Mouse (Mus musculus) lung, embryonic 16.5 days (tissue): ENCODE measurements around the gene Rbm28. TPM values are rescaled to one million over a fixed set of nuclear protein-coding genes. Genes with fewer than 3 reads are reported as not detected.

ENCODE experiments used
- ATAC-seq: fragments of 200-750 bp; cut with Nextera tagmentation; 2 replicates; pipeline ENCODE4 v1.8.0; 2017; ENCODE audit warnings: low read depth, mild to moderate bottlenecking, moderate library complexity
- H3K27ac ChIP-seq: fragments of 300-500 bp; sonication (generic); 2 replicates; pipeline ENCODE4 v1.5.1; 2014; ENCODE audit warnings: mild to moderate bottlenecking, control low read depth, low read length
- H3K27me3 ChIP-seq: fragments of 300-500 bp; sonication (generic); 2 replicates; pipeline ENCODE4 v1.6.1; 2014; ENCODE audit warnings: low read depth, low read length, mixed read lengths; ENCODE audit not compliant: control insufficient read depth, insufficient read depth
- H3K36me3 ChIP-seq: fragments of 300-500 bp; sonication (generic); 2 replicates; pipeline ENCODE4 v1.6.1; 2014; ENCODE audit warnings: low read length; ENCODE audit not compliant: control insufficient read depth, insufficient read depth
- H3K4me1 ChIP-seq: fragments of 300-500 bp; sonication (generic); replicated peaks from 2 replicates; pipeline ENCODE4 v1.6.1; 2014; ENCODE audit warnings: low read length, mixed read lengths; ENCODE audit not compliant: control insufficient read depth, insufficient read depth
- H3K4me2 ChIP-seq: fragments of 300-500 bp; sonication (generic); 2 replicates; pipeline ENCODE4 v1.6.1; 2014; ENCODE audit warnings: low read depth, low read length, control low read depth
- H3K4me3 ChIP-seq: fragments of 300-500 bp; sonication (generic); 2 replicates; pipeline ENCODE4 v1.5.1; 2014; ENCODE audit warnings: mild to moderate bottlenecking, low read length, control low read depth
- H3K9ac ChIP-seq: fragments of 300-500 bp; sonication (generic); 2 replicates; pipeline ENCODE4 v1.6.1; 2014; ENCODE audit warnings: low read length, control low read depth
- H3K9me3 ChIP-seq: fragments of 300-500 bp; sonication (generic); 2 replicates; pipeline ENCODE4 v1.6.1; 2016; ENCODE audit warnings: low read length; ENCODE audit not compliant: control insufficient read depth
- WGBS: fragments of 180-500 bp; shearing (Covaris S2); extraction: QIAGEN DNeasy Blood & Tissue Kit; methylation state at CpG from one replicate; pipeline ENCODE4 v1.1.7; 2014; 5-methylcytosine and 5-hydroxymethylcytosine counted together
- polyA plus RNA-seq: library from polyadenylated mRNA; unstranded; fragments of >200 nt; fragmentation: Nextera tagmentation; extraction: Ambion mirVana; gene quantifications from 2 replicates; pipeline ENCODE4 v1.2.1, GENCODE M21; 2015

Gene Rbm28
- polyA plus RNA-seq, 1 experiment from 2014 or later, result 32.9 TPM

- peaks cover 35% of the 10 kb centered on the region for H3K36me3 ChIP-seq
- no peak overlapping the region for H3K9ac ChIP-seq
- no peak overlapping the region for H3K27ac ChIP-seq
- no peak overlapping the region for H3K4me2 ChIP-seq
- H3K27me3 ChIP-seq, result no peaks in the 10 kb centered on the region
- H3K4me1 ChIP-seq, result no peaks in the 10 kb centered on the region
- WGBS, result 90% methylated on average over 9 of the region's 9 CpGs
- no peaks in the 10 kb centered on the region for H3K9me3 ChIP-seq
- ATAC-seq, result no peak
- H3K4me3 ChIP-seq, result no peak overlapping the region
These were observed 31.7 kb downstream of the Rbm28 start for GRCm38 (mm10) chr6:29133100-29133499.

- peaks cover 32% of the 10 kb centered on the region for H3K36me3 ChIP-seq
- WGBS, result 91% methylated on average over 7 of the region's 7 CpGs
- H3K9me3 ChIP-seq, result no peaks in the 10 kb centered on the region
- H3K9ac ChIP-seq, result no peak overlapping the region
- H3K4me3 ChIP-seq, result no peak overlapping the region
- no peak for ATAC-seq
- H3K4me1 ChIP-seq, result no peaks in the 10 kb centered on the region
- H3K27me3 ChIP-seq, result no peaks in the 10 kb centered on the region
- H3K4me2 ChIP-seq, result no peak overlapping the region
- H3K27ac ChIP-seq, result no peak overlapping the region
These were observed 37.9 kb downstream of the Rbm28 start for GRCm38 (mm10) chr6:29126878-29127426.

GRCm38 (mm10) chr6:29119990-29120389, 44.8 kb downstream of the Rbm28 start:
- no peak for ATAC-seq
- 82% methylated on average over 13 of the region's 13 CpGs for WGBS

GRCm38 (mm10) chr6:29118963-29119362, 45.8 kb downstream of the Rbm28 start:
- peaks cover 5% of the 10 kb centered on the region; the same call in 1 of the 2 replicates for H3K4me1 ChIP-seq
- ATAC-seq, result no peak
- 64% methylated on average over 4 of the region's 4 CpGs for WGBS

More at GRCm38 (mm10) chr6:29119990-29120389, 44.8 kb downstream of the Rbm28 start:
- no peak overlapping the region for H3K27ac ChIP-seq
- peaks cover 6% of the 10 kb centered on the region; the same call in 1 of the 2 replicates for H3K36me3 ChIP-seq
- H3K9me3 ChIP-seq, result no peaks in the 10 kb centered on the region
- no peak overlapping the region for H3K9ac ChIP-seq
- no peak overlapping the region for H3K4me2 ChIP-seq
- H3K27me3 ChIP-seq, result no peaks in the 10 kb centered on the region
- no peak overlapping the region for H3K4me3 ChIP-seq
- peaks cover 5% of the 10 kb centered on the region; the same call in 1 of the 2 replicates for H3K4me1 ChIP-seq

GRCm38 (mm10) chr6:29118231-29118630, 46.6 kb downstream of the Rbm28 start:
- no peak overlapping the region for H3K4me3 ChIP-seq
- no peaks in the 10 kb centered on the region for H3K27me3 ChIP-seq
- peaks cover 5% of the 10 kb centered on the region; the same call in 1 of the 2 replicates for H3K4me1 ChIP-seq
- no peak overlapping the region for H3K27ac ChIP-seq
- H3K9ac ChIP-seq, result no peak overlapping the region
- no peak for ATAC-seq
- H3K9me3 ChIP-seq, result no peaks in the 10 kb centered on the region
- no peak overlapping the region for H3K4me2 ChIP-seq
- H3K36me3 ChIP-seq, result no peaks in the 10 kb centered on the region

More at GRCm38 (mm10) chr6:29118963-29119362, 45.8 kb downstream of the Rbm28 start:
- Histone ChIP-seq H3K27ac (no peak overlapping the region), H3K4me2 (no peak overlapping the region), H3K27me3 (no peaks in the 10 kb centered on the region), H3K4me3 (no peak overlapping the region), H3K36me3 (no peaks in the 10 kb centered on the region), H3K9me3 (no peaks in the 10 kb centered on the region), H3K9ac (no peak overlapping the region)

- ATAC-seq, result peak; percentile 76
- Histone ChIP-seq H3K4me3 (no peak overlapping the region), H3K36me3 (no peaks in the 10 kb centered on the region), H3K27me3 (no peaks in the 10 kb centered on the region), H3K9me3 (no peaks in the 10 kb centered on the region), H3K4me2 (no peak overlapping the region), H3K27ac (no peak overlapping the region), H3K9ac (no peak overlapping the region), H3K4me1 (peaks cover 5% of the 10 kb centered on the region; the same call in 1 of the 2 replicates)
- 45% methylated on average over 7 of the region's 7 CpGs for WGBS
These were observed 47.2 kb downstream of the Rbm28 start for GRCm38 (mm10) chr6:29117417-29118104.

- no peak overlapping the region for H3K9ac ChIP-seq
- no peak for ATAC-seq
- 62% methylated on average over 7 of the region's 7 CpGs for WGBS
These were observed 49.0 kb downstream of the Rbm28 start for GRCm38 (mm10) chr6:29115756-29116155.

GRCm38 (mm10) chr6:29111501-29111900, 53.3 kb downstream of the Rbm28 start:
- H3K27me3 ChIP-seq, result no peaks in the 10 kb centered on the region
- ATAC-seq, result no peak
- H3K9ac ChIP-seq, result no peak overlapping the region
- no peak overlapping the region for H3K4me3 ChIP-seq
- H3K4me1 ChIP-seq, result no peaks in the 10 kb centered on the region
- no peak overlapping the region for H3K27ac ChIP-seq
- WGBS, result 92% methylated on average over 4 of the region's 4 CpGs
- H3K4me2 ChIP-seq, result no peak overlapping the region
- peaks cover 8% of the 10 kb centered on the region for H3K9me3 ChIP-seq
- no peaks in the 10 kb centered on the region for H3K36me3 ChIP-seq

More at GRCm38 (mm10) chr6:29115756-29116155, 49.0 kb downstream of the Rbm28 start:
- no peaks in the 10 kb centered on the region for H3K27me3 ChIP-seq
- H3K4me2 ChIP-seq, result no peak overlapping the region
- peaks cover 5% of the 10 kb centered on the region; the same call in 1 of the 2 replicates for H3K4me1 ChIP-seq
- no peak overlapping the region for H3K4me3 ChIP-seq
- peaks cover 8% of the 10 kb centered on the region for H3K9me3 ChIP-seq
- no peak overlapping the region for H3K27ac ChIP-seq
- H3K36me3 ChIP-seq, result no peaks in the 10 kb centered on the region

- Histone ChIP-seq H3K4me2 (no peak overlapping the region), H3K9ac (no peak overlapping the region)
These were observed 56.4 kb downstream of the Rbm28 start for GRCm38 (mm10) chr6:29108376-29108775.

More at GRCm38 (mm10) chr6:29108376-29108775, 56.4 kb downstream of the Rbm28 start:
- Histone ChIP-seq H3K4me3 (no peak overlapping the region), H3K4me1 (no peaks in the 10 kb centered on the region), H3K36me3 (no peaks in the 10 kb centered on the region), H3K27ac (no peak overlapping the region), H3K9me3 (peaks cover 8% of the 10 kb centered on the region), H3K27me3 (no peaks in the 10 kb centered on the region)
- WGBS, result 58% methylated on average over 1 of the region's 1 CpGs
- no peak for ATAC-seq
